Comparison of ENCODE assay signal across 8 mouse cellular contexts in genomic region chr1:161035786-161036404, GRCm38 (mm10). TPM values are rescaled to one million over a fixed set of nuclear protein-coding genes. Genes with fewer than 3 reads are reported as not detected.
A peak's percentile ranks its signal among the peaks of the same experiment; 100 is the strongest.
DNase-seq lines count a peak whose midpoint lies in the region; ATAC-seq and TF ChIP-seq lines count a peak whose summit lies in the region.

No protein-coding gene starts in this region.

- H3K9me3 ChIP-seq in forebrain, postnatal 0 days (ENCODE audit: low read length) = no peaks in the 10 kb centered on the region
- no peaks in the 10 kb centered on the region for H3K9me3 ChIP-seq in limb, embryonic 13.5 days

- TF ChIP-seq CTCF in forebrain, postnatal 0 days (IDR thresholded peaks at IDR 0.05; ENCODE audit: low read depth) = no peak

- peak overlapping the region; percentile 84 for H3K4me2 ChIP-seq in forebrain, postnatal 0 days (ENCODE audit: low read depth)
- peak overlapping the region; percentile 89 for H3K4me2 ChIP-seq in limb, embryonic 13.5 days (replicated peaks)
- H3K4me2 ChIP-seq in myocyte (ENCODE audit: low read depth) = peak overlapping the region; percentile 83

- H3K4me1 ChIP-seq in brown adipose tissue, adult 24 weeks (ENCODE audit: control insufficient read depth, insufficient read depth, insufficient read length, low read length) = peaks cover 5% of the 10 kb centered on the region; the same call in 1 of the 2 replicates
- H3K4me1 ChIP-seq in forebrain, postnatal 0 days (ENCODE audit: insufficient read depth) = peaks cover 11% of the 10 kb centered on the region; the same call in 1 of the 2 replicates
- peaks cover 18% of the 10 kb centered on the region for H3K4me1 ChIP-seq in limb, embryonic 13.5 days

- peak; percentile 19 to 21 for DNase-seq in left cerebral cortex, postnatal 14 days (ENCODE audit: low spot score in 2 of 2)
- DNase-seq in left cerebral cortex, postnatal 10 days (ENCODE audit: extremely low spot score in 1 of 2, low spot score in 2 of 2) = no peak
- DNase-seq in forebrain, postnatal 0 days = peak; percentile 52
- DNase-seq in yolk sac, embryonic 10.5 days (ENCODE audit: low spot score) = no peak
- no peak for DNase-seq in thymus, postnatal 0 days (ENCODE audit: low spot score)

- no peaks in the 10 kb centered on the region for H3K27me3 ChIP-seq in forebrain, postnatal 0 days (ENCODE audit: insufficient read depth, low read length)
- no peaks in the 10 kb centered on the region for H3K27me3 ChIP-seq in limb, embryonic 13.5 days
- no peaks in the 10 kb centered on the region for H3K27me3 ChIP-seq in myocyte (ENCODE audit: control insufficient read depth, insufficient read depth, insufficient read length)

- WGBS in forebrain, postnatal 0 days = under 1% methylated on average over 6 of the region's 6 CpGs
- 1% methylated on average over 6 of the region's 6 CpGs for WGBS in limb, embryonic 13.5 days

- peak overlapping the region; percentile 84 for H3K27ac ChIP-seq in brown adipose tissue, adult 24 weeks (replicated peaks; ENCODE audit: low read depth, low read length)
- H3K27ac ChIP-seq in forebrain, postnatal 0 days (ENCODE audit: low read depth, low read length) = peak overlapping the region; percentile 89
- H3K27ac ChIP-seq in limb, embryonic 13.5 days = peak overlapping the region; percentile 93

- intact Hi-C loops in left cerebral cortex, postnatal 14 days (cut with DNase I) = loop anchor here (5.0 to 10.0 kb wide), 2 partner anchors 36 to 291 kb away; partner anchors contain the start of genes Cenpl and Dars2
- intact Hi-C loops in left cerebral cortex, postnatal 10 days (cut with DNase I) = no loop called here

- H3K36me3 ChIP-seq in forebrain, postnatal 0 days (ENCODE audit: insufficient read depth) = peaks cover 47% of the 10 kb centered on the region
- H3K36me3 ChIP-seq in limb, embryonic 13.5 days = peaks cover 56% of the 10 kb centered on the region
- peaks cover 37% of the 10 kb centered on the region for H3K36me3 ChIP-seq in myocyte (ENCODE audit: control insufficient read depth, insufficient read depth)

- H3K79me2 ChIP-seq in myocyte (ENCODE audit: control insufficient read depth, insufficient read depth) = peaks cover 22% of the 10 kb centered on the region

- no peak for TF ChIP-seq POLR2A in myocyte (IDR thresholded peaks at IDR 0.05; ENCODE audit: insufficient read length, low read depth)

- ATAC-seq in forebrain, postnatal 0 days = no peak
- ATAC-seq in limb, embryonic 13.5 days (ENCODE audit: low FRiP score, low read depth) = no peak

- peak overlapping the region; percentile 74 for H3ac ChIP-seq in myocyte (ENCODE audit: control insufficient read depth, insufficient read length)

- peak overlapping the region; percentile 77 for H3K9ac ChIP-seq in forebrain, postnatal 0 days
- H3K9ac ChIP-seq in limb, embryonic 13.5 days = peak overlapping the region; percentile 98

- H3K4me3 ChIP-seq in brown adipose tissue, adult 24 weeks (ENCODE audit: insufficient read depth, low read depth, low read length) = peak overlapping the region; percentile 91
- peak overlapping the region; percentile 88 for H3K4me3 ChIP-seq in forebrain, postnatal 0 days (ENCODE audit: low read depth, low read length)
- peak overlapping the region; percentile 81 for H3K4me3 ChIP-seq in limb, embryonic 13.5 days
- H3K4me3 ChIP-seq in myocyte = peak overlapping the region; percentile 86

TF ChIP-seq in myocyte, 11 proteins besides CTCF, POLR2A, EP300 and RAD21:
- no peak for TF ChIP-seq CEBPB (IDR thresholded peaks at IDR 0.05; ENCODE audit: insufficient read depth, poor library complexity, severe bottlenecking)
- no peak for TF ChIP-seq SRF (IDR thresholded peaks at IDR 0.05; ENCODE audit: control insufficient read depth, insufficient read length, low read depth)
TF ChIP-seq in myocyte: peak in this region for 0.

RNA-seq across cellular contexts. Expression of gene Zbtb37, which starts 1.2 kb away (rescaled TPM):
- 10 to 100 TPM; 11.4 to 14.9 TPM for total RNA-seq in left cerebral cortex, postnatal 14 days (2021)
- total RNA-seq in left cerebral cortex, postnatal 10 days (2021) = 10 to 100 TPM; 18.4 to 29.5 TPM
- polyA plus RNA-seq in brown adipose tissue, adult 24 weeks (2012; ENCODE audit: insufficient read depth, insufficient read length, missing spikeins) = 1.9 and 2.6 TPM in 2 replicates
- 19.7 and 30.2 TPM in 2 replicates for total RNA-seq in forebrain, postnatal 0 days (2014; rRNA removed)
- 3.7 and 7.9 TPM in 2 replicates for polyA plus RNA-seq in forebrain, postnatal 0 days (2015; fragmentation: Nextera tagmentation; extraction: Ambion mirVana)
- polyA plus RNA-seq in limb, embryonic 13.5 days (2015; fragmentation: Nextera tagmentation; extraction: Ambion mirVana) = 10.8 and 13.4 TPM in 2 replicates
- polyA plus RNA-seq in myocyte (2012; fragmentation: generic; extraction: Trizol) = 1.4 TPM
- 4.1 and 5.2 TPM in 2 replicates for polyA plus RNA-seq in thymus, postnatal 0 days (2015; fragmentation: Nextera tagmentation; extraction: Ambion mirVana)

RNA-seq across cellular contexts. Expression of gene Dars2, which starts 34.6 kb away (rescaled TPM):
- total RNA-seq in left cerebral cortex, postnatal 14 days (2021) = 10 to 100 TPM; 22.4 to 24.0 TPM
- total RNA-seq in left cerebral cortex, postnatal 10 days (2021) = 10 to 100 TPM; 23.3 to 27.8 TPM
- polyA plus RNA-seq in brown adipose tissue, adult 24 weeks (2012; ENCODE audit: insufficient read depth, insufficient read length, missing spikeins) = 27.5 and 31.3 TPM in 2 replicates
- total RNA-seq in forebrain, postnatal 0 days (2014; rRNA removed) = 25.8 and 27.7 TPM in 2 replicates
- 28.9 and 29.3 TPM in 2 replicates for polyA plus RNA-seq in forebrain, postnatal 0 days (2015; fragmentation: Nextera tagmentation; extraction: Ambion mirVana)
- polyA plus RNA-seq in limb, embryonic 13.5 days (2015; fragmentation: Nextera tagmentation; extraction: Ambion mirVana) = 25.4 and 26.9 TPM in 2 replicates
- 18.1 TPM for polyA plus RNA-seq in myocyte (2012; fragmentation: generic; extraction: Trizol)
- 27.0 and 29.2 TPM in 2 replicates for polyA plus RNA-seq in thymus, postnatal 0 days (2015; fragmentation: Nextera tagmentation; extraction: Ambion mirVana)

RNA-seq across cellular contexts. Expression of gene Cenpl, which starts 34.6 kb away (rescaled TPM):
- 1 to 10 TPM; 1.6 to 1.8 TPM for total RNA-seq in left cerebral cortex, postnatal 14 days (2021)
- 1 to 10 TPM; 2.1 to 2.3 TPM for total RNA-seq in left cerebral cortex, postnatal 10 days (2021)
- polyA plus RNA-seq in brown adipose tissue, adult 24 weeks (2012; ENCODE audit: insufficient read depth, insufficient read length, missing spikeins) = 1.3 and 1.5 TPM in 2 replicates
- total RNA-seq in forebrain, postnatal 0 days (2014; rRNA removed) = 1.7 and 2.6 TPM in 2 replicates
- polyA plus RNA-seq in forebrain, postnatal 0 days (2015; fragmentation: Nextera tagmentation; extraction: Ambion mirVana) = 5.1 and 6.5 TPM in 2 replicates
- polyA plus RNA-seq in limb, embryonic 13.5 days (2015; fragmentation: Nextera tagmentation; extraction: Ambion mirVana) = 33.9 and 35.0 TPM in 2 replicates
- 4.5 TPM for polyA plus RNA-seq in myocyte (2012; fragmentation: generic; extraction: Trizol)
- polyA plus RNA-seq in thymus, postnatal 0 days (2015; fragmentation: Nextera tagmentation; extraction: Ambion mirVana) = 51.9 and 57.7 TPM in 2 replicates

RNA-seq across cellular contexts. Expression of gene Serpinc1, which starts 57.5 kb away (rescaled TPM):
- total RNA-seq in left cerebral cortex, postnatal 14 days (2021) = under 1 TPM; 0.29 to 0.53 TPM
- total RNA-seq in left cerebral cortex, postnatal 10 days (2021) = under 1 TPM; 0.11 to 0.24 TPM
- 3.2 TPM in 1 of 2 replicates, not detected in the other for polyA plus RNA-seq in brown adipose tissue, adult 24 weeks (2012; ENCODE audit: insufficient read depth, insufficient read length, missing spikeins)
- 0.10 and 0.15 TPM in 2 replicates for total RNA-seq in forebrain, postnatal 0 days (2014; rRNA removed)
- 1.2 and 2.3 TPM in 2 replicates for polyA plus RNA-seq in forebrain, postnatal 0 days (2015; fragmentation: Nextera tagmentation; extraction: Ambion mirVana)
- 3.9 and 4.3 TPM in 2 replicates for polyA plus RNA-seq in limb, embryonic 13.5 days (2015; fragmentation: Nextera tagmentation; extraction: Ambion mirVana)
- polyA plus RNA-seq in myocyte (2012; fragmentation: generic; extraction: Trizol) = 0.26 TPM
- 2.1 and 2.7 TPM in 2 replicates for polyA plus RNA-seq in thymus, postnatal 0 days (2015; fragmentation: Nextera tagmentation; extraction: Ambion mirVana)

Comparison
In these comparisons a context has a peak if more than half of its experiments do, and no peak if none do; other contexts are left out.
1. DNase-seq: peak in left cerebral cortex, postnatal 14 days (2 of 2) and forebrain, postnatal 0 days (single experiment); none in left cerebral cortex, postnatal 10 days (0 of 2), yolk sac, embryonic 10.5 days (single experiment) and thymus, postnatal 0 days (single experiment).
2. Peak in every context shown above with its lines, with median percentiles within 50 percentile points of each other: H3K27ac ChIP-seq, H3K4me3 ChIP-seq and H3K4me2 ChIP-seq.